Mouse (Mus musculus) bone marrow, adult 2 months (tissue): Measurements from ENCODE around the gene Apof. TPM values are rescaled to one million over a fixed set of nuclear protein-coding genes. Genes with fewer than 3 reads are reported as not detected.

Experiments
- H3K27ac ChIP-seq: fragments of 200-500 bp; 2 replicates; pipeline ENCODE4 v1.5.1; 2012; ENCODE audit warnings: low read depth, mild to moderate bottlenecking, control low read depth, inconsistent platforms, low read length; ENCODE audit not compliant: control insufficient read depth, poor library complexity, insufficient read depth
- H3K4me1 ChIP-seq: fragments of 200-500 bp; 2 replicates; pipeline ENCODE4 v1.6.1; 2011; ENCODE audit warnings: low read length; ENCODE audit not compliant: control insufficient read depth, insufficient read depth
- H3K4me3 ChIP-seq: fragments of 200-500 bp; replicated peaks from 2 replicates; pipeline ENCODE3; 2011; ENCODE audit warnings: mild to moderate bottlenecking, low read depth, low read length, control low read depth; ENCODE audit not compliant: control insufficient read depth
- CTCF ChIP-seq: fragments of 200-500 bp; IDR thresholded peaks from 2 replicates; pipeline ENCODE4 v1.5.1; 2011; ENCODE audit warnings: low read length, control low read depth; ENCODE audit not compliant: control insufficient read depth, insufficient read depth
- POLR2A ChIP-seq: fragments of 200-500 bp; IDR thresholded peaks from 2 replicates; pipeline ENCODE4 v1.6.1; 2011; ENCODE audit warnings: low read depth, mild to moderate bottlenecking, control low read depth, low read length, borderline replicate concordance; ENCODE audit not compliant: control insufficient read depth
- WGBS: fragments of 180-500 bp; shearing (Covaris S2); methylation state at CpG from one replicate; pipeline ENCODE4 v1.1.7; 2018; 5-methylcytosine and 5-hydroxymethylcytosine counted together
- polyA plus RNA-seq: library from polyadenylated mRNA; stranded (reverse); fragments of >200 nt; gene quantifications from 2 replicates; pipeline ENCODE4 v1.2.4, GENCODE M21; 2011; ENCODE audit warnings: low replicate concordance; ENCODE audit not compliant: missing spikeins, insufficient read depth, insufficient read length

Gene Apof
- polyA plus RNA-seq: 2.6 and 4.0 TPM in 2 replicates

- H3K4me3 ChIP-seq: no peak within 1 kb of the TSS
- no peaks in the 10 kb centered on the region; the same call in none of the 2 replicates for H3K4me1 ChIP-seq
- WGBS: 88% methylated on average over 6 of the region's 6 CpGs
- no peak for TF ChIP-seq CTCF
- no peak for TF ChIP-seq POLR2A
- H3K27ac ChIP-seq: no peak within 1 kb of the TSS
Observed at GRCm38 (mm10) chr10:128268371-128268770, at the start of gene Apof. Gene Apof (plus strand): TSS chr10:128268671.

DNA sequence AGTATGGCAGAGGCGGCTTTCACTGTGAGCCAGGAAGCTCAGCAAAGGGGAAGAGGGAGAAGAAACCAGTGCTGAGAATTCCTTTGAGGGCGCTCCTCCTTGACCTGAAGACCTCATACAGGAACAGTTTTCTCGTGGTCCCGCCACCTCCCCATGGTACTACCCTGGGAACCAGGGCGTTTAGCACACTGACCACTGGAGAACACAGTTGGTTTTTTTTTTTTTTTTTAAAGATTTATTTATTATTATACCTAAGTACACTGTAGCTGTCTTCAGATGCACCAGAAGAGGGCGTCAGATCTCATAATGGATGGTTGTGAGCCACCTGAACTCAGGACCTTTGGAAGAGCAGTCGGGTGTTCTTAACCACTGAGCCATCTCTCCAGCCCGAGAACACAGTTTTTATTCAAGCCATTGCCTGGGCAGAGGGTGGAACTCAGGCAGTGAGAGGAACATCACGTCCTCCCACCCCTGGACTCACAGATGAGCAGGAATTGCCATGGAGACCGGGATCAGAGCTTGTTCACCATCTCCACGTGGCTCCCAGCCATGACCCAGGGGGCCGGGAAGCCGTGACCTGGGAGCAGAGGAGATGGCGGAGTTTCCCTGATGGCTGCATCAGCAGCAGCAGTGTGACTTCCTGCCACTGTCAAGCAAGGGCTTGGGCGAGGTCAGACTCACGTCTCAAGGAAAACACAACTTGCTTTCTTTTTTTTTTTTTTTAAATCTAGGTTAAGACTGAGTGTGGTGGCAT lies 46.8 kb upstream of the Apof start:
- H3K4me3 ChIP-seq: no peak overlapping the region
- TF ChIP-seq POLR2A (no peak), CTCF (no peak)
- 64% methylated on average over 16 of the region's 16 CpGs for WGBS
- H3K27ac ChIP-seq: no peak overlapping the region
- no peaks in the 10 kb centered on the region; the same call in 1 of the 2 replicates for H3K4me1 ChIP-seq

- Histone ChIP-seq H3K4me1 (no peaks in the 10 kb centered on the region), H3K27ac (no peak overlapping the region), H3K4me3 (no peak overlapping the region)
- TF ChIP-seq CTCF (no peak), POLR2A (no peak)
- 86% methylated on average over 5 of the region's 5 CpGs for WGBS
Observed at GRCm38 (mm10) chr10:128225064-128225463, 43.4 kb upstream of the Apof start.

DNA sequence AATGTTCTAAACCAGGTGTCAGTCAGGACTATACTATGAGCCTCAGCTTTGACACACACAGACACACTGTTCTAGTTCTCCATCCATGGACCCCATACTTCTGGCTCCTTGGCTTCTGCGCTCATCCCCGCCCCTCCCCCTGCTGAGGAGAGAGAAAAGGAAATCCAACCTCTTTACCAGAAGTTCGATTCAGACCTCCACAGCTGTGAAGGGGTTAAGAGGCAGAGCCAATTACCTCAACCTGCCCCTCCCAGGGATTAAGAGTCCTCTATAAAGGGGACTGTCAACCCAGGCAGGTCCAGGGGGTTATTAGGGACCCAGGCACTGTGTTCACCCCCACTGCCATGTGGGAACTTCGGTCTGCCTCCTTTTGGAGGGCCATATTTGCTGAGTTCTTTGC lies 42.9 kb upstream of the Apof start, which contains the start of gene Mip:
Gene Mip (plus strand): TSS at position 301 of the 400 bp plus-strand sequence.
- Histone ChIP-seq H3K4me3 (no peak within 1 kb of the TSS), H3K4me1 (no peaks in the 10 kb centered on the region; the same call in 1 of the 2 replicates), H3K27ac (no peak within 1 kb of the TSS)
- no peak for TF ChIP-seq POLR2A
- 78% methylated on average over 4 of the region's 4 CpGs for WGBS

- WGBS: 68% methylated on average over 9 of the region's 9 CpGs
- TF ChIP-seq POLR2A (no peak), CTCF (no peak)
Observed at GRCm38 (mm10) chr10:128227592-128227991, 40.9 kb upstream of the Apof start.

GRCm38 (mm10) chr10:128228009-128228408 lies 40.5 kb upstream of the Apof start:
- 76% methylated on average over 8 of the region's 8 CpGs for WGBS
- Histone ChIP-seq H3K4me1 (no peaks in the 10 kb centered on the region; the same call in 1 of the 2 replicates), H3K4me3 (no peak overlapping the region), H3K27ac (no peak overlapping the region)
- no peak for TF ChIP-seq POLR2A
- TF ChIP-seq CTCF: no peak

More at GRCm38 (mm10) chr10:128227592-128227991, 40.9 kb upstream of the Apof start:
- Histone ChIP-seq H3K4me3 (no peak overlapping the region), H3K27ac (no peak overlapping the region), H3K4me1 (no peaks in the 10 kb centered on the region; the same call in 1 of the 2 replicates)

- WGBS: 15% methylated on average over 12 of the region's 12 CpGs
- H3K4me3 ChIP-seq: peak overlapping the region; percentile 24
- TF ChIP-seq CTCF (no peak), POLR2A (no peak)
- H3K27ac ChIP-seq: peak overlapping the region; percentile 38
- no peaks in the 10 kb centered on the region; the same call in 1 of the 2 replicates for H3K4me1 ChIP-seq
Observed at GRCm38 (mm10) chr10:128230582-128230981, 37.9 kb upstream of the Apof start.

- H3K4me3 ChIP-seq: no peak overlapping the region
- TF ChIP-seq POLR2A (no peak), CTCF (no peak)
- peak overlapping the region; percentile 38; the same call in 1 of the 2 replicates for H3K27ac ChIP-seq
- WGBS: under 1% methylated on average over 5 of the region's 5 CpGs
- no peaks in the 10 kb centered on the region; the same call in 1 of the 2 replicates for H3K4me1 ChIP-seq
Observed at GRCm38 (mm10) chr10:128231146-128231545, 37.3 kb upstream of the Apof start.
